Mouse (Mus musculus) liver, adult (tissue): Measurements from ENCODE around the gene Col9a2.

ENCODE experiments used
- GATA4 ChIP-seq: IDR thresholded peaks from 2 replicates; pipeline ENCODE4 v1.6.1; 2014; ENCODE audit warnings: mild to moderate bottlenecking, low read length; ENCODE audit not compliant: insufficient replicate concordance

The Col9a2 gene

DNA sequence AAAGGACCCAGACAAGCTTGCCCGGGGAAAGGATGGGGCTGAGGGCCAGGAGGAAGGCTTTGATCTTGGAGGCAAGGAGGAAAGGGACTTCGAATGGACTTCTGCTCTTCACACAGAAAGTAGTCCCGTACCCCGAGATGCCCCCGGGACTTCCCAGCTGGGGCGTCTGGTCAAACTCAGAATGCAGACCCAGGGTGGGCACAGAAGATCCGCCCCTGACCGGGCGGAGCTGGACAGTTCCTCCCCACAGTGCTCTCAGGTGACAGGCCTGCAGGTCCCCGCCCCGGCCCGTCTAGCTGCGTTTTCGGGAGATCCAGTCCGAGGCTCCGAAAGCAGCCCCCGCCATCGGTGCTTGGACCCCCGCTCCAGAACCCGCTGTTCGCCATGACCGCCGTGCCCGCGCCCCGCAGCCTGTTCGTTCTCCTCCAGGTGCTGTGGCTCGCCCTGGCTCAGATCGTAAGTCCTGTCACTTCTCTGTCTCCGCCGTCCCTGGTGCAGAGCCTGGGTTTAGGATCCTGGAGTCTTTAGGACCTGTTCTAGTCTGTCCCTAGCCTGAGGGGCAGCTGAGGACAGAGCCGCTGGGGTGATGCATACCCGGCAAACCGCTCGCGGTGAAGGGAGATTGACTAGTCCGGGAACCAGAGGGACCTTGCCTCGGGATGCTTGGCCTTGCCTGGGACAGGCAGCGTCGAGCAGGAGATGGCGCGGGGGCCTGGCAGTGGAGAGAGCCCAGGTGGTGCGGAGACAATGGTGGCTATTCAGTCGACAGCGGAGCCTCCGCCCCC is at the start of gene Col9a2:
TSS of gene Col9a2 (plus strand) at position 55 of the 785 bp plus-strand sequence.
- TF ChIP-seq GATA4 = no peak

DNA sequence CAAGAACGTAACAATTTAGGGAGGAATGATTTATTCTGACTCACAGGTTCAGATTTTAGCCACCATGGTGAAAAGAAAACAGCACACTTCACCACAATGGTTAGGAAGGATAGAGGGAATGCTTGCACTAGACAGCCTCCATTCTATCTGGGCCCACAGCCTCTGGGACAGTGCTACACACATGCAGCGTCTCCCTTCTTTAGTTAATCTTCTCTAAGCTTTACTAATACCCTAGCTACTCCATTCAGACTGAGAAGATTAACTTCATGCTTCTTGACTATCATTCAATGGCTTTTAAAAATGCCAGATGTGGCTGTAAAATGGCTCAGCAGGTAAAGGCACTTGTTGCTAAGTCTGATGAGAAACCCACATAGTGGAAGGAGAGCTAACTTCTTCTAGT is 46.9 kb upstream of the Col9a2 start:
- TF ChIP-seq GATA4 = no peak

GRCm38 (mm10) chr4:120993025-120993424 is 46.2 kb upstream of the Col9a2 start:
- TF ChIP-seq GATA4 = no peak

GRCm38 (mm10) chr4:120995911-120996310 is 43.3 kb upstream of the Col9a2 start:
- TF ChIP-seq GATA4 = no peak

DNA sequence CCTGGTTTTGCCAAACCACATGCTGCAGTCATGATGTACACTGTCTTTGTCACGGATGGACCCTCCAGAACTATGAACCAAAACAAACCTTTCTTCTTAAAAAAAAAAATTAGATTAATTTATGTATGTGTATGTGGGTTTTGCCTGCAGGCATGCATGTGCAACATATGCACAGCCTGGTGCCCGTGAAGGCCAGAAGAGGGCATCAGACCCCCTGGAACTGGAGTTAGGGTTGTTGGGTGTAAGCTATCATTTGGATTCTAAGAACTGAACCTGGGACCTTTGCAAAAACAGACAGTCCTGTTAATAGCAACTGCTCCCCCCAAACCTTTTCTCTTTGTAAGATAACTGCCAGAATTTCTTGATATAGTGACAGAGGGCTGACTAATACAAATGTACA is 38.1 kb upstream of the Col9a2 start:
- no peak for TF ChIP-seq GATA4

- TF ChIP-seq GATA4 = no peak
These were observed 37.5 kb upstream of the Col9a2 start for GRCm38 (mm10) chr4:121001659-121002058.

- TF ChIP-seq GATA4 = no peak
These were observed 36.6 kb upstream of the Col9a2 start for GRCm38 (mm10) chr4:121002400-121003171.

- no peak for TF ChIP-seq GATA4
These were observed 35.5 kb upstream of the Col9a2 start for GRCm38 (mm10) chr4:121003611-121004091.

DNA sequence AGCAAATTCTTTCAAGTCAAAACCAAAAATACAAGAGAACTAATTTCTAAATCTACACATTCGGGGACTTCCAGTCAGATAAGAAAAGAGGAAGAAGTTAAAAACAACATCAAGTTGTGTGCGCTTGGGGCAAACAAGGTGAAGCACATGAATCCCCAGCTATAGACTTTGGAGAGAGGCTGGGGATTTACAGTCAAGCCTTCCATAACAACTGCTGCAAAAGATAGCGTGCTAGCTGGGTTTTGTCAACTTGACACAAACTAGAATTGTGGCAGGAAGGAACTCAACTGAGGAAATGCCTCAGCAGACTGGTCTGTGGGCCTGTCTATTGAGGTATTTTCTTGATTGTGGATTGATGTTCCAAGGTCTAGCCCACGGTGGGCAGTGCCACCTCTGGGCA is 34.5 kb upstream of the Col9a2 start:
- TF ChIP-seq GATA4 = no peak

- no peak for TF ChIP-seq GATA4
These were observed 32.2 kb upstream of the Col9a2 start for GRCm38 (mm10) chr4:121007006-121007405.

DNA sequence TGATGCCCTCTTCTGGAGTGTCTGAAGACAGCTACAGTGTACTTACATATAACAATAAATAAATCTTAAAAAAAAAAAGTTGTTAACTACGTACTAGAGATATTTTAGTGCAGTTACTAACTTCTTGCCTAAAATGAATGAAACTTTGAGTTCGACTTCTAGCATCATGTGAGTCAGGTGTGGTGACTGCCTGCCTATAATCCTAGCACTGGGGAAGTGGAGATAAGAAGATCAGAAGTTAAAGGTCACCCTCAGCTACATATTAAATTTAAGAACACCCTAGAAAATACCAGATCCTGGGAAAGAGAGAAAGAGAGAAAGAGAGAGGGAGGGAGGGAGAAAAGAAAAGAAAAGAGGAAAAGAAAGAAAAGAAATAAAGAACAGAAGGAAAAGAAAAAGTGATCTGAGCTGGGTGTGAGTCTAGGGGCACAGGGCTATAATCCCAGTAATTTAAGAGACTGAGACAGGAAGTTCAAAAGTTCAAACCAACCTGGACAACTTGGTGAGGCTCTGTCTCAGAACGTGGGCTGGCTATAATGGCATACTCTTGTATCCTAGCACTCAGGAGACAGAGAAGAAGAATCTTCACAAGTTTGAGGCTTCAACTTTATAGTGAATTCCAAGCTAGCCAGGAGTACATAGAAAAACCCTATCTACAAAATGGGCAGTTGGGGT is 31.0 kb upstream of the Col9a2 start:
- TF ChIP-seq GATA4 = no peak

DNA sequence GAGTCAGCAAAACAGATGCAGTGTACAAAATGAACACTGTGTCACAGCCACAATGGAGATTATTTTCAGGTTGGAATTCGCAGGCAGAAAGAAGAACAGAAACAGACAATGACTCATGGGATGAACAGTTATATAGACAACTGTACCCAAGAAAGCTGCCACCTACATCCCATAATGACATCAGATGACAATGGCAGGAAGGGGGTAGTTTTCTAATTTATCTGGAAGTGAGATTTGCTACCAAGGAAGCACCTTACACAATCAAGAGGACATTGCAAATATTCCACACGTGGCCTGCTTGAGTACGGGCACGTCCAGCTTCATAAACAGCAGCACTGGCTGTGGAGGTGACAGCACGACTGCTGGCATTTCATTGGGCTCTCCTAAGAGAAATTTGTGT is 30.0 kb upstream of the Col9a2 start:
- no peak for TF ChIP-seq GATA4

DNA sequence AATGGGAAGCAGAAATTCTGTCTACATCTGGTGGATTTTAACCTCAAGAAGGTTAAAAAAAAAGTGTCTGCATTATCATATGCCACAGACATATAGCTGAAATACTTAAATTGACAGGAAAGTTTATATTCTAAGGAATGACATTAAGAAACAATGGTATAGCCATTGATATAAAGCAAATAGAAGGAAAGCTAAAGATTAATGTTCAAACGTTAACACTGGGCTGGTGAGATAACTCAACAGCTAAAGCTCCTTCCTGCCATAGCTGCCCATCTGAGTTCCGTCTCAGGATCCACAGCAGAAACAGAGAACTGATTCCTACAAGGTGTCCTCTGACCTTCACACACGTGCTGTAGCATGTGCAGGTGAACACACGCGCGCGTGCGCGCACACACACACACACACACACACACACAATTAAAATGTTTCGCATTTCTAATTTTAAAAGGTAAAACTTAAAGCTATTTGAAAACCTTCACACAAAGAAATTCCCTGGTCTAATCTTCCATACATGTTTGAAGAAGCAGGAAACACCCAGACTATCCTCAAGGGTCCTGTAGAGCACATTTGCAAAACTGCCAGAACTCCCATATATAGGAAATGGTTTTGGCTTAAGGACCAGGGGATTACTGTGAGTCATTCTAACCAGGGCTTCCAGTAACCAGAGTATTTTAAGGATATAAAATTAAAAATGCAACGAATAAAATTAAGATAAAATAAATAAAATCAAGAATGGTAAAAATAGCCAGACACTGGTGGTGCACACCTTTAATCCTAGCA is 28.2 kb upstream of the Col9a2 start:
- TF ChIP-seq GATA4 = no peak

- TF ChIP-seq GATA4 = no peak; the same call in 1 of the 2 replicates
These were observed 24.5 kb upstream of the Col9a2 start for GRCm38 (mm10) chr4:121014594-121015267.
